Mouse (Mus musculus) neural tube, embryonic 11.5 days (tissue): Measurements from ENCODE around the gene Lhx5. TPM values are rescaled to one million over a fixed set of nuclear protein-coding genes. Genes with fewer than 3 reads are reported as not detected.
A peak's percentile ranks its signal among the peaks of the same experiment; 100 is the strongest.

ENCODE experiments used
- ATAC-seq: fragments of 200-750 bp; cut with Nextera tagmentation; 2 replicates; pipeline ENCODE4 v1.8.0; 2017; ENCODE audit warnings: moderate number of reproducible peaks, mild to moderate bottlenecking, moderate TSS enrichment, moderate library complexity; ENCODE audit not compliant: insufficient read depth, low FRiP score, low TSS enrichment
- DNase-seq: peaks from one replicate; pipeline ENCODE4 v3.0.0-alpha.2; 2015; ENCODE audit warnings: low spot score
- H3K27ac ChIP-seq: fragments of 300-500 bp; sonication (generic); 2 replicates; pipeline ENCODE4 v1.5.1; 2014; ENCODE audit warnings: low read depth, mild to moderate bottlenecking, low read length
- H3K27me3 ChIP-seq: fragments of 300-500 bp; sonication (generic); 2 replicates; pipeline ENCODE4 v1.6.1; 2014; ENCODE audit warnings: mild to moderate bottlenecking, low read length, mixed read lengths; ENCODE audit not compliant: control insufficient read depth, insufficient read depth
- H3K36me3 ChIP-seq: fragments of 300-500 bp; sonication (generic); 2 replicates; pipeline ENCODE4 v1.6.1; 2014; ENCODE audit warnings: mild to moderate bottlenecking, low read length, moderate library complexity, mixed read lengths; ENCODE audit not compliant: control insufficient read depth, insufficient read depth
- H3K4me1 ChIP-seq: fragments of 300-500 bp; sonication (generic); 2 replicates; pipeline ENCODE4 v1.6.1; 2014; ENCODE audit warnings: low read length, mixed read lengths; ENCODE audit not compliant: control insufficient read depth, insufficient read depth
- H3K4me2 ChIP-seq: fragments of 300-500 bp; sonication (generic); 2 replicates; pipeline ENCODE4 v1.6.1; 2014; ENCODE audit warnings: low read depth, mild to moderate bottlenecking, moderate library complexity
- H3K4me3 ChIP-seq: fragments of 300-500 bp; sonication (generic); 2 replicates; pipeline ENCODE4 v1.5.1; 2014; ENCODE audit warnings: low read depth, low read length
- H3K9ac ChIP-seq: fragments of 300-500 bp; sonication (generic); 2 replicates; pipeline ENCODE4 v1.6.1; 2014; ENCODE audit warnings: mild to moderate bottlenecking, low read length
- H3K9me3 ChIP-seq: fragments of 300-500 bp; sonication (generic); 2 replicates; pipeline ENCODE4 v1.6.1; 2016; ENCODE audit warnings: low read length; ENCODE audit not compliant: control insufficient read depth
- WGBS: fragments of 180-500 bp; shearing (Covaris S2); extraction: QIAGEN DNeasy Blood & Tissue Kit; methylation state at CpG from one replicate; pipeline ENCODE4 v1.1.7; 2014; 5-methylcytosine and 5-hydroxymethylcytosine counted together
- polyA plus RNA-seq: library from polyadenylated mRNA; unstranded; fragments of >200 nt; fragmentation: Nextera tagmentation; extraction: Ambion mirVana; gene quantifications from 2 replicates; pipeline ENCODE4 v1.2.1, GENCODE M21; 2014

The Lhx5 gene
- polyA plus RNA-seq, 1 experiment from 2014 or later: 29.9 TPM

DNA sequence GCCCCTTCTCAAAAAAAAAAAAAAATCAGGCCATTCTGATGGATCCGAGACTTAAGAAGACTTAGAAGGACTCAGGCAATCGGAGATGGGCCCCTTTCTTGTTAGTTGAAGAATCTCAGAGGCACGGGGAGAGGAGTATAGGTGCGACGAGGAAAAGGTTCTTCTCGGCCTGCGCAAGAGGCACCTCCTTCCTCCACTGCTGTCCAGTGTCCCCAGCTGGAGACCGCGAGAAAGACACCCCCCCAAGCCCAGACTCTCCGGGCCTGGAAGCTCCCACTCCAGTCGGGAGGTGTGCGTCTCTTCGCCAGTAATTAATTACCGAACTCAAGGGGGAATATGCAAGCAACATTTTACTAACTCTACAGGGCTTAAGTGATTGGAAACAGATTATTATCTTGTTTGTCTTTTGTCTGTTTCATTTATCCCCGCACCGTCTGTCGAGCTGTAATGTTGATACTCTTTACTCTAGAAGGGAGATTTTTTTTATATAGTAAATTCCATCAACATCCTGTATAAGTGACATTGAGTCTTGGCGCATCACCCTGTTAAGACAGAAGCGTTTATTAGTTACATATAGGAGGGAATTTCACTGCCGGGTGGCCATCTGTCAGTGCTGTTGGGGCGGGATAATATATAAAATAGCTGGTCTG lies 3.2 kb upstream of the Lhx5 start:
- Histone ChIP-seq H3K9ac (peak overlapping the region; percentile 54; the same call in 1 of the 2 replicates), H3K4me1 (peaks cover 11% of the 10 kb centered on the region), H3K9me3 (no peaks in the 10 kb centered on the region), H3K4me3 (peak overlapping the region; percentile 23), H3K36me3 (no peaks in the 10 kb centered on the region), H3K4me2 (peak overlapping the region; percentile 49), H3K27me3 (peaks cover 93% of the 10 kb centered on the region), H3K27ac (peak overlapping the region; percentile 81)
- DNase-seq (no peak), ATAC-seq (no peak)
- 1% methylated on average over 21 of the region's 21 CpGs for WGBS

DNA sequence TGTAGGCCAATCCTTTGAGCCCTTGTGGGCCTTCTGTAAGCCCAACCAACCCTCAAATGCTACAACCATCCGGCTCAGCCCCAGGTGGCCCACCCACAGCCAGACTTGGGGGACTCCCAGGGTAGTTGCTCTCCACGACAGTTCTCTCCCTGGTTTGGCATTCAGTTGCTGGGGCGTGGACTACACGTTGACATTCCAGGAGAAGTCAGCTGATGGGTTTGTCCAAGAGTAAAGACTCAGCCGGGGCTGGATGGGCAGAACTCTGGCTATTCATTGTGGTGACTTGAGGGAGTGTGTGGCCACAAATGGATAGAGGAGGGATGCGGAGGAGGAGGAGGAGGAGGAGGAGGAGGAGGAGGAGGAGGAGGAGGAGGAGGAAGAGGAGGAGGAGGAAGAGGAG lies 2.5 kb upstream of the Lhx5 start:
- peak overlapping the region; percentile 81 for H3K27ac ChIP-seq

DNA sequence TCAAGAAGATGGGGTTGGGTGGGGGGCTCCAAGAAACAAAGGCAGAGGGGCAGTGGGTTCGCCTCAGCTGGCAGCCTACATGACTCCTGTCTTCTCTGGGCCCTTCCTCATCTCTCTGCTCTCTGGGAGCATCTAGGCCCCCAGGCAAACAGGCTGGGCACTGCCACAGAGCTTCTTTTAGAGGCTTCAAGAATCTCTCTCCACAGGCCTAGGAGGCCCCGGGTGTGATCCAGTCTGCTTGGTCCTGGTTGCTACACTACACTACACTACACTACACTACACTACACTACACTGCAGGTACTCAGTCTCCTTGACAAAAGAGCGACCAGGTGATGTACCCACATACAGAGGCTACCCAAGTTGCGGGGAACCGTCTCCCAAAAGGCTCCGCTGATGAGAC lies 1.8 kb upstream of the Lhx5 start:
- Histone ChIP-seq H3K4me3 (peak overlapping the region; percentile 27), H3K27ac (peak overlapping the region; percentile 42; the same call in 1 of the 2 replicates), H3K4me2 (peak overlapping the region; percentile 27), H3K36me3 (no peaks in the 10 kb centered on the region), H3K9me3 (no peaks in the 10 kb centered on the region), H3K4me1 (peaks cover 11% of the 10 kb centered on the region), H3K9ac (peak overlapping the region; percentile 35), H3K27me3 (peaks cover 93% of the 10 kb centered on the region)
- ATAC-seq (no peak), DNase-seq (peak; percentile 36)
- 3% methylated on average over 6 of the region's 6 CpGs for WGBS

More for the DNA sequence above, 2.5 kb upstream of the Lhx5 start:
- Histone ChIP-seq H3K9me3 (no peaks in the 10 kb centered on the region), H3K27me3 (peaks cover 93% of the 10 kb centered on the region), H3K9ac (peak overlapping the region; percentile 41; the same call in 1 of the 2 replicates), H3K4me1 (peaks cover 11% of the 10 kb centered on the region), H3K4me3 (peak overlapping the region; percentile 15; the same call in 1 of the 2 replicates), H3K4me2 (peak overlapping the region; percentile 49), H3K36me3 (no peaks in the 10 kb centered on the region)
- no peak for DNase-seq
- 0% methylated on average over 5 of the region's 6 CpGs for WGBS
- no peak for ATAC-seq

- no peak overlapping the region; the same call in 1 of the 2 replicates for H3K4me2 ChIP-seq
- ATAC-seq (no peak), DNase-seq (peak; percentile 50)
- H3K36me3 ChIP-seq: no peaks in the 10 kb centered on the region
- peak overlapping the region; percentile 40 for H3K4me3 ChIP-seq
- no peaks in the 10 kb centered on the region for H3K9me3 ChIP-seq
- peak overlapping the region; percentile 49 for H3K9ac ChIP-seq
- peaks cover 13% of the 10 kb centered on the region for H3K4me1 ChIP-seq
- H3K27me3 ChIP-seq: peaks cover 96% of the 10 kb centered on the region
- WGBS: under 1% methylated on average over 30 of the region's 30 CpGs
- H3K27ac ChIP-seq: peak overlapping the region; percentile 62
Observed at GRCm38 (mm10) chr5:120431001-120431583, 407 bp upstream of the Lhx5 start.

GRCm38 (mm10) chr5:120432486-120433015 lies 1.1 kb downstream of the Lhx5 start:
- H3K27ac ChIP-seq: peak overlapping the region; percentile 83; the same call in 1 of the 2 replicates
- H3K36me3 ChIP-seq: no peaks in the 10 kb centered on the region
- ATAC-seq (no peak), DNase-seq (peak; percentile 29)
- under 1% methylated on average over 9 of the region's 9 CpGs for WGBS
- H3K4me3 ChIP-seq: peak overlapping the region; percentile 40
- H3K9ac ChIP-seq: peak overlapping the region; percentile 67
- 0 out of 2 replicates have a peak overlapping the region, but pooled peaks have one; percentile 18 for H3K4me2 ChIP-seq
- H3K27me3 ChIP-seq: peaks cover 96% of the 10 kb centered on the region
- no peaks in the 10 kb centered on the region for H3K9me3 ChIP-seq
- peaks cover 7% of the 10 kb centered on the region for H3K4me1 ChIP-seq

GRCm38 (mm10) chr5:120433135-120433760 lies 1.7 kb downstream of the Lhx5 start:
- no peak for ATAC-seq
- no peak for DNase-seq
- under 1% methylated on average over 13 of the region's 13 CpGs for WGBS
- no peak overlapping the region for H3K27ac ChIP-seq
- H3K4me3 ChIP-seq: peak overlapping the region; percentile 40
- peaks cover 97% of the 10 kb centered on the region for H3K27me3 ChIP-seq
- H3K4me2 ChIP-seq: peak overlapping the region; percentile 52
- H3K36me3 ChIP-seq: no peaks in the 10 kb centered on the region
- peaks cover 12% of the 10 kb centered on the region for H3K4me1 ChIP-seq
- H3K9me3 ChIP-seq: no peaks in the 10 kb centered on the region
- H3K9ac ChIP-seq: peak overlapping the region; percentile 67

DNA sequence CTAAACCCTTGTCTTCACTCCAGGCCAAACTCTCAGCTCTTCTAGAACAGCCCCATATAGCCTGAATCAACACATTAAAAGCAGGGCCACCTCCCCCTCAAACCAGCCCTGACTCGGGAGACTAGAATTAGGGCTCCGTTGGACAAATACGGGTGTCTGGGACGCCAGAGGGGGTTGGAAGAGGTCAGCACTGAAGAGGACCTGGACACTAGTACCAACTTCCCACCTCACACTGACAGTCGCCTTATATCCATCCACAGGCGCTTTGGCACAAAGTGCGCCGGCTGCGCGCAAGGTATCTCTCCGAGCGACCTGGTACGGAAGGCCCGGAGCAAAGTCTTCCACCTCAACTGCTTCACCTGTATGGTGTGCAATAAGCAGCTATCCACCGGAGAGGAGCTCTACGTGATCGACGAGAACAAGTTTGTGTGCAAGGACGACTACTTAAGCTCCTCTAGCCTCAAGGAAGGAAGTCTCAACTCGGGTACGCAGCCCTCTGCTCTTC lies 2.8 kb downstream of the Lhx5 start:
- peak overlapping the region; percentile 67 for H3K9ac ChIP-seq
- ATAC-seq: no peak
- H3K4me2 ChIP-seq: peak overlapping the region; percentile 52
- WGBS: 2% methylated on average over 21 of the region's 21 CpGs
- H3K4me1 ChIP-seq: peaks cover 12% of the 10 kb centered on the region
- H3K27me3 ChIP-seq: peaks cover 98% of the 10 kb centered on the region
- H3K9me3 ChIP-seq: no peaks in the 10 kb centered on the region
- H3K4me3 ChIP-seq: peak overlapping the region; percentile 40
- H3K27ac ChIP-seq: no peak overlapping the region
- no peak for DNase-seq
- no peaks in the 10 kb centered on the region for H3K36me3 ChIP-seq

DNA sequence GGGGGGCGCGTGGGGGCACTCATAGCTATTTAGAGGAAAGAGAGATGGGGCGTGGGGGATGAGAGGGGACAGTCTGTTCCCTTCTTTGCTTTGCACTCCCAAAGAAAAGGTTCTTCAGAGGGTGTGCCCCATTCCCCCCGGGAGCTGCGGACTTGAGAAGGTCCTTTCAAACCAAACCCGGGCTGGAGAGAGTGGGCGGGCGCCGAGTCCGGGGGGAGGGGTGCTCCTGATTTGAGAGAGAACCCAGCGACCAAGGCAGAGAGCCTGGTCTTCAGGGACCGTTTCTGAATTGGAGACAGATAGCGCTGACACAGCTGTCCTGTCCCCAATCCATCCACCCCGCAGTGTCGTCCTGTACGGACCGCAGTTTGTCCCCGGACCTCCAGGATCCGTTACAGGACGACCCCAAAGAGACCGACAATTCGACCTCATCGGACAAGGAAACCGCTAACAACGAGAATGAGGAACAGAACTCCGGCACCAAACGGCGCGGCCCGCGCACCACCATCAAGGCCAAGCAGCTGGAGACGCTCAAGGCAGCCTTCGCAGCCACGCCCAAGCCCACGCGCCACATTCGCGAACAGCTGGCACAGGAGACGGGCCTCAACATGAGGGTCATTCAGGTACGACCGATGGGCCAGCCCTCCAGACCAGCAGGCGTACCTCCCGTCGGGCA lies 3.6 kb downstream of the Lhx5 start:
- Histone ChIP-seq H3K36me3 (no peaks in the 10 kb centered on the region), H3K27ac (no peak overlapping the region), H3K27me3 (peaks cover 98% of the 10 kb centered on the region), H3K9me3 (no peaks in the 10 kb centered on the region), H3K9ac (peak overlapping the region; percentile 67), H3K4me3 (peak overlapping the region; percentile 40), H3K4me2 (peak overlapping the region; percentile 52), H3K4me1 (peaks cover 15% of the 10 kb centered on the region)
- DNase-seq (no peak), ATAC-seq (no peak)
- WGBS: under 1% methylated on average over 44 of the region's 44 CpGs
